Mouse (Mus musculus) embryonic facial prominence, embryonic 10.5 days (tissue): ENCODE data around the gene Hist1h3c. TPM values are rescaled to one million over a fixed set of nuclear protein-coding genes. Genes with fewer than 3 reads are reported as not detected.
"Not testable (repeated sequence)": the region's sequence is repeated elsewhere in the genome, so short reads cannot be mapped to it uniquely, and the experiment has no call there.

Source experiments
- DNase-seq: peaks from one replicate; pipeline ENCODE4 v3.0.0-alpha.2; 2017; ENCODE audit warnings: low spot score
- H3K27ac ChIP-seq: fragments of 300-500 bp; sonication (generic); replicated peaks from 2 replicates; pipeline ENCODE4 v1.5.1; 2016; ENCODE audit warnings: mild to moderate bottlenecking
- H3K27me3 ChIP-seq: fragments of 300-500 bp; sonication (generic); replicated peaks from 2 replicates; pipeline ENCODE4 v1.6.1; 2016; ENCODE audit warnings: low read depth, mild to moderate bottlenecking; ENCODE audit not compliant: poor library complexity, severe bottlenecking
- H3K36me3 ChIP-seq: fragments of 300-500 bp; sonication (generic); replicated peaks from 2 replicates; pipeline ENCODE4 v1.6.1; 2016; ENCODE audit warnings: mild to moderate bottlenecking, moderate library complexity
- H3K4me1 ChIP-seq: fragments of 300-500 bp; sonication (generic); 2 replicates; pipeline ENCODE4 v1.6.1; 2016
- H3K4me3 ChIP-seq: fragments of 300-500 bp; sonication (generic); 2 replicates; pipeline ENCODE4 v1.5.1; 2016; ENCODE audit warnings: mild to moderate bottlenecking, moderate library complexity
- H3K9me3 ChIP-seq: fragments of 300-500 bp; sonication (generic); 2 replicates; pipeline ENCODE4 v1.6.1; 2016; ENCODE audit warnings: mild to moderate bottlenecking
- WGBS: fragments of 180-500 bp; shearing (Covaris S2); methylation state at CpG from one replicate; pipeline ENCODE4 v1.1.7; 2016; 5-methylcytosine and 5-hydroxymethylcytosine counted together
- polyA plus RNA-seq: library from polyadenylated mRNA; unstranded; fragments of >200 nt; fragmentation: Nextera tagmentation; extraction: Ambion mirVana; gene quantifications from 2 replicates; pipeline ENCODE4 v1.2.1, GENCODE M21; 2016

Gene Hist1h3c
- polyA plus RNA-seq, 1 experiment from 2014 or later: 10.0 TPM

DNA sequence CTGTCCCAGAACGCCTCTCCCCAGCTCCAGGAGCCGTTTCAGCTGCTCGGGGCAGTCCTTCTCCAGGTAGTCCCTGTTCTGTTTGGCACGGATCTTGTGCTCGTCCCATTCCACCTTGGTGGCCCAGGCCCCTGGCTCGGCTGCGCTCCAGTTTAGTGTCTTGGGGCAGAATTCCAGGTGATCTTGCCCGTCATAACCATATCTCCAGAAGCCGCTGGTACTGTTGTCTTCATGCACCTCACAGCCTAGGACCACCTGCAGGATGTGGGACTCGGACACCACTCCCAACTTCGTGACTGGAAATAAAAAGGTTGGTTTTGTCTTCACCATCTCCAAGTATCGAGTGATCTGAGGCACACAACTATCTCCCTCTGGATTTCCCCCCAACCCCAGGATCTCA is 38.6 kb downstream of the Hist1h3c start:
- Histone ChIP-seq H3K9me3 (no peaks in the 10 kb centered on the region), H3K27me3 (peaks cover 8% of the 10 kb centered on the region), H3K4me1 (peaks cover 28% of the 10 kb centered on the region), H3K4me3 (no peak overlapping the region), H3K27ac (peak overlapping the region; percentile 40; the same call in 1 of the 2 replicates), H3K36me3 (no peaks in the 10 kb centered on the region)
- 91% methylated on average over 12 of the region's 12 CpGs for WGBS
- DNase-seq: peak; percentile 7

DNA sequence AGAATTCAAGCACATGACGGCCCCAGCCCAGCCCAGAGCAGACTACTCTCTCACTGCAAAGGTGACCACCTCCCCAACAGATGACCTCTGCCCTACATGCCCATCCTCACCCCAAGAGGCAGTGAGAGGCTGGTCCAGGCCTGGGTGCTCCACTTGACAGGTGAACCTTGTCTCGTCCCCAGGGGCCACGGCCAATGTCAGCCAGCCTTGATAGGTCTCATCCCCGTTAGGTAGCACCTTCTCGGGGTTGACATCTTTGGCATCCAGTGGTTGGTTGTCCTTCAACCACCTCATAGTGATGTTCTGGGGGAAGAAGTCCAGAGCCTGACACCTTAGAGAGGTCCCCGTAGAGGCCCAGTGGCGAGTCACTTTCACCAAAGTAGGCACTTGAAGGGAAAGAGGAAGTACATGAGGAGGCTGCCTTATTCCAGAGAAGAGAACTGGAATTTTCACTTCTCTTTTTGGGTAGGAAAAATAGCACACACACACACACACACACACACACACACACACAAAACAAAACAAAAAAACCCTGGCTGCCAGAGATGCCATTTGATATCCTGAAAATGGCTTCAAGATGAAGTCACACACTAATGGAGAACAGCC is 39.5 kb downstream of the Hist1h3c start:
- WGBS: 90% methylated on average over 7 of the region's 7 CpGs

DNA sequence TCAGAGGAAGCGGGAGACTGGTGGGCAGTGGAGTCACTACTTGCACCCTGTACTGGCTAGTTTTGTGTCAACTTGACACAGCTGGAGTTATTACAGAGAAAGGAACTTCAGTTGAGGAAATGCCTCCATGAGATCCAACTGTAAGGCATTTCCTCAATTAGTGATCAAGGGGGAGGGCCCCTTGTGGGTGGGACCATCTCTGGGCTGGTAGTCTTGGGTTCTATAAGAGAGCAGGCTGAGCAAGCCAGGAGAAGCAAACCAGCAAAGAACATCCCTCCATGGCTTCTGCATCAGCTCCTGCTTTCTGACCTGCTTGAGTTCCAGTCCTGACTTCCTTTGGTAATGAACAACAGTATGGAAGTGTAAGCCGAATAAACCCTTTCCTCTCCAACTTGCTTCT is 42.6 kb downstream of the Hist1h3c start:
- not testable (repeated sequence) for H3K27ac ChIP-seq, H3K4me3 ChIP-seq, H3K27me3 ChIP-seq, DNase-seq, H3K9me3 ChIP-seq, H3K36me3 ChIP-seq
- WGBS: 91% methylated on average over 2 of the region's 2 CpGs
- H3K4me1 ChIP-seq: peaks cover 14% of the 10 kb centered on the region

More for the DNA sequence above, 39.5 kb downstream of the Hist1h3c start:
- H3K4me1 ChIP-seq: peaks cover 32% of the 10 kb centered on the region
- peak overlapping the region; percentile 40; the same call in 1 of the 2 replicates for H3K27ac ChIP-seq
- H3K4me3 ChIP-seq: no peak overlapping the region
- DNase-seq: peak; percentile 7
- H3K36me3 ChIP-seq: no peaks in the 10 kb centered on the region
- no peaks in the 10 kb centered on the region for H3K9me3 ChIP-seq
- peaks cover 2% of the 10 kb centered on the region for H3K27me3 ChIP-seq

DNA sequence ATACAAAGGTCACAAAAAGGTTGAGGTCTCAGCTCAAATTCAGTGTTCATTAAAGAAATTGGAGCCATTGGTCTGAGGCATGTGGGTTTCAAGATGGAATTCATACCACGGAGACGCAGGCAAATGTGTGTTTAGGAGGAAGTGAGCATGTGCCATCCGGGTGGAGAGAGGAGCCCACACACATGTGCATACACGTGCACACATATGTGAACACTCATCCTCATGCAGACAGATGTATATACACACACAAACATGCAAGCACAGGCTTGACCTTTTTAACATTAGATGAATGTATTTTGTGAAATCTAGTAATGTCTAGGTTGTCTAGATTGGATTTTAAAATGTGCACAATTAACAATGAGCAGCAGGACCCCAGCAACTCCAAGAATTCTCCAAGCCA is 43.2 kb downstream of the Hist1h3c start:
- Histone ChIP-seq H3K4me3 (no peak overlapping the region), H3K27ac (no peak overlapping the region), H3K9me3 (no peaks in the 10 kb centered on the region), H3K27me3 (no peaks in the 10 kb centered on the region), H3K4me1 (peaks cover 14% of the 10 kb centered on the region), H3K36me3 (no peaks in the 10 kb centered on the region)
- WGBS: 78% methylated on average over 4 of the region's 4 CpGs
- DNase-seq: peak; percentile 6

GRCm38 (mm10) chr13:23700786-23701520 is 44.4 kb downstream of the Hist1h3c start:
- Histone ChIP-seq H3K27me3 (no peaks in the 10 kb centered on the region), H3K36me3 (no peaks in the 10 kb centered on the region), H3K4me3 (0 out of 2 replicates have a peak overlapping the region, but pooled peaks have one; percentile 11), H3K9me3 (no peaks in the 10 kb centered on the region), H3K4me1 (peaks cover 17% of the 10 kb centered on the region), H3K27ac (peak overlapping the region; percentile 35)
- DNase-seq: peak; percentile 78
- 32% methylated on average over 8 of the region's 8 CpGs for WGBS

- peaks cover 23% of the 10 kb centered on the region for H3K4me1 ChIP-seq
- no peaks in the 10 kb centered on the region for H3K27me3 ChIP-seq
- 69% methylated on average over 3 of the region's 3 CpGs for WGBS
- no peaks in the 10 kb centered on the region for H3K36me3 ChIP-seq
- no peak for DNase-seq
- H3K9me3 ChIP-seq: no peaks in the 10 kb centered on the region
- H3K27ac ChIP-seq: peak overlapping the region; percentile 88; the same call in 1 of the 2 replicates
- H3K4me3 ChIP-seq: no peak overlapping the region
These were observed 45.6 kb downstream of the Hist1h3c start for GRCm38 (mm10) chr13:23699767-23700166.

- Histone ChIP-seq H3K27me3 (no peaks in the 10 kb centered on the region), H3K9me3 (no peaks in the 10 kb centered on the region), H3K4me1 (peaks cover 23% of the 10 kb centered on the region), H3K27ac (peak overlapping the region; percentile 88), H3K4me3 (peak overlapping the region; percentile 60), H3K36me3 (no peaks in the 10 kb centered on the region)
- 64% methylated on average over 6 of the region's 6 CpGs for WGBS
- DNase-seq: peak; percentile 6
These were observed 46.4 kb downstream of the Hist1h3c start for GRCm38 (mm10) chr13:23698996-23699395.

DNA sequence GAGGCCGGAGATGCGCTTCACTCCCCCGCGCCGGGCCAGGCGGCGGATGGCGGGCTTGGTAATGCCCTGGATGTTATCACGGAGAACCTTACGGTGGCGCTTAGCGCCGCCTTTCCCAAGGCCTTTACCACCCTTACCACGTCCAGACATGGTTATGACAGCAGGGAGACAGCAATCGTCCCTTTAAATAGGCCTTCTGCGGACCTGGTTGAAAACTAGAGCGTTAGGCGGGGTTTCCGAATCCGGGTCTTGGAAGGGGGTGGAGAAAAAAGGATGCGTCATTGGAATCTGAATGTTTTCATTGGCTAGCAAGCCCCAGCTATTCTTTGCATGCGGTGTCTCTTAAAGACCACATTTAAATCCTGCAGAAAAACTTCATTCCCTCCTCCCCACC is 47.1 kb downstream of the Hist1h3c start, which contains the start of gene Hist1h4c:
Gene Hist1h4c (minus strand): TSS at position 155 of the 394 bp plus-strand sequence.
- under 1% methylated on average over 22 of the region's 22 CpGs for WGBS
- peak; percentile 96 for DNase-seq
- no peaks in the 10 kb centered on the region for H3K27me3 ChIP-seq

GRCm38 (mm10) chr13:23697491-23698299 is 47.7 kb downstream of the Hist1h3c start:
- peak; percentile 67 for DNase-seq
- under 1% methylated on average over 32 of the region's 32 CpGs for WGBS
- Histone ChIP-seq H3K36me3 (no peaks in the 10 kb centered on the region), H3K4me3 (peak overlapping the region; percentile 60), H3K4me1 (peaks cover 23% of the 10 kb centered on the region), H3K27me3 (no peaks in the 10 kb centered on the region), H3K9me3 (no peaks in the 10 kb centered on the region), H3K27ac (peak overlapping the region; percentile 88)

More for the DNA sequence above, 47.1 kb downstream of the Hist1h3c start, which contains the start of gene Hist1h4c:
- Histone ChIP-seq H3K36me3 (no peaks in the 10 kb centered on the region), H3K27ac (peak within 1 kb of the TSS; percentile 88), H3K4me1 (peaks cover 23% of the 10 kb centered on the region), H3K9me3 (no peaks in the 10 kb centered on the region), H3K4me3 (peak within 1 kb of the TSS; percentile 60)

DNA sequence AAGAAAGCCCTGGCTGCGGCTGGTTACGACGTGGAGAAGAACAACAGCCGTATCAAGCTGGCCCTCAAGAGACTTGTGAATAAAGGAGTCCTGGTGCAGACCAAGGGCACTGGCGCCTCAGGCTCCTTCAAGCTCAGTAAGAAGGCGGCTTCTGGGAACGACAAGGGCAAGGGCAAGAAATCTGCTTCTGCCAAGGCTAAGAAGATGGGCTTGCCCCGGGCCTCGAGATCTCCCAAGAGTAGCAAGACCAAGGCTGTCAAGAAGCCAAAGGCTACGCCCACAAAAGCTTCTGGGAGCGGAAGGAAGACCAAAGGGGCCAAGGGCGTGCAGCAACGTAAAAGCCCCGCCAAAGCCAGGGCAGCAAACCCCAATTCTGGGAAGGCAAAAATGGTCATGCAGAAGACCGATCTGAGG is 49.3 kb downstream of the Hist1h3c start:
- WGBS: 59% methylated on average over 15 of the region's 15 CpGs
- Histone ChIP-seq H3K4me1 (peaks cover 21% of the 10 kb centered on the region), H3K36me3 (no peaks in the 10 kb centered on the region), H3K27ac (peak overlapping the region; percentile 80), H3K4me3 (peak overlapping the region; percentile 18), H3K27me3 (no peaks in the 10 kb centered on the region), H3K9me3 (no peaks in the 10 kb centered on the region)
- no peak for DNase-seq

GRCm38 (mm10) chr13:23695514-23695913 is 49.9 kb downstream of the Hist1h3c start, which contains the start of gene Hist1h1t:
Hist1h1t (plus strand) TSS chr13:23695814.
- DNase-seq: no peak
- WGBS: 48% methylated on average over 13 of the region's 13 CpGs
- Histone ChIP-seq H3K27me3 (no peaks in the 10 kb centered on the region), H3K4me3 (peak within 1 kb of the TSS; percentile 18), H3K27ac (peak within 1 kb of the TSS; percentile 80), H3K9me3 (no peaks in the 10 kb centered on the region), H3K4me1 (peaks cover 18% of the 10 kb centered on the region), H3K36me3 (no peaks in the 10 kb centered on the region)
